Mouse (Mus musculus) central nervous system, embryonic 18 days (tissue): ENCODE measurements around the gene Ndufb2. TPM values are rescaled to one million over a fixed set of nuclear protein-coding genes. Genes with fewer than 3 reads are reported as not detected.

Experiments
- polyA plus RNA-seq: library from polyadenylated mRNA; depleted of rRNA; stranded (reverse); fragments of >200 nt; gene quantifications from 2 replicates; pipeline ENCODE4 v1.2.3, GENCODE M21; 2012; rRNA removed

The Ndufb2 gene
- 202 and 250 TPM in 2 replicates for polyA plus RNA-seq

GRCm38 (mm10) chr6:39592401-39593214 is at the start of gene Ndufb2:
Ndufb2 (plus strand) TSS chr6:39592574.

GRCm38 (mm10) chr6:39557723-39558261 is 34.6 kb upstream of the Ndufb2 start, which contains the start of gene Dennd2a:
Dennd2a (minus strand) TSS chr6:39557867.

DNA sequence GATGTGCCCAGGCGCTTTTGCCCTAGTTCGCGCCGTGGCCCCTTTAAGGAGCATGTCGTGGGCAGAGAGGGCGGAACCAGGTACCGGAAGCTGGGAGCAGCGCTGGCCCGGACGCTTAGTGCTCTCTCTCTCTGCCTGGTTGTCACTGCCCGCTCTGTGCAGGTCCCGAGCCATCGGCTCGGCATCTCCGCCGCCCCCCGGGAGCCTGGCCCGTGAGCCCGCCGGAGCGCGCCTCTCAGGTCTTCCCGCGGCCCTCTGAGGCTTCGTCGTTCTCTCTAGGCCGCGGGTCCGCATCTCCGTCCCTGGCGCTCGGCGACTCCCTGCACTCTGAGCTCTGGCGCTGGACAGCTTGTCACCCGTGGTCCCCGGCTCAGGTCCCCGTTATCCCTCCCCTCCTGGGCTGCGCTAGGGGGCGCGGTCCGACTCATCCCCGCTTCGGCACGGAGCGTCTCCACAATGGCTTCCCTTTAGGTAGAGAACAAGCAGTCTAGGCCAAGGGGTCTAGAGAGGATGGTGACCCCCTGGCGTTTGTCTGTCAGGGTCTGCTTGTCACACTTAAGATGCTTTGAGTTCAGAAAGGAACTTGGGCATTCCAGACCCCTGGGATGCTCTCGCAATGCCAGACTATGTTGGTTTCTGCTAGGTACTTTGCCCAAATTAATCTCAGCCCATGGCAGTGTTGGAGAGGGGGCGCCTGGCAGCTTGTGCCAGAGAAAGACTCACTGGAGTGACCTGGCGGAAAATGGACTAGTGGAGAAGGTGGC is 18.4 kb upstream of the Ndufb2 start, which contains the start of gene Adck2:
TSS of gene Adck2 (plus strand) at position 83 of the 764 bp plus-strand sequence.

DNA sequence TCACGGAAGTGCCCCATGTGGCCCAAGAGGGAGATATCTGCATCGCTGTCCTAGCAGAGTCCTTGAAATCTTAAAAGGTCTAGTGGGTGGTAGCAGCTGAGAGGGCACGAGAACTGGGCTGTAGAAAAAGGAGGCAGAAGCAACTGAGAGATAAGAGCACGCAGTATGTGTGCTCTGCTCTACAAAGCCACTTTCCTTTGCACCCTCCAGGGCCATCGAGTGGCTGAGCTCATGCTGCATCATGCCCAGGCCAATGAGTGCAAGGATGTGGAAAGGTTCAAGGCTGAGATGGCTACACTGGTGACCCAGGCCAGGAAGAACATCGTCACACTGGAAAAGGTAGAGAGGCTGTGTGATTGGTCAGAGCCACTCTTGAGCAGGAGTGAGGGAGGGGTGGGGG is 6.9 kb upstream of the Ndufb2 start, which contains the start of gene Gm42420:
TSS of gene Gm42420 (plus strand) at position 237 of the 400 bp plus-strand sequence.

Other genes starting within 250 kb of the Ndufb2 start
- 43.9 and 45.2 TPM in 2 replicates for gene Slc37a3, start 214.9 kb upstream of the Ndufb2 start, polyA plus RNA-seq
- gene Rab19, start 211.4 kb upstream of the Ndufb2 start, polyA plus RNA-seq, result 0.12 TPM in 1 of 2 replicates, not detected in the other
- 153 and 162 TPM in 2 replicates for gene Mkrn1, start 172.1 kb upstream of the Ndufb2 start, polyA plus RNA-seq
- 19.9 and 21.5 TPM in 2 replicates for gene Dennd2a, start 34.7 kb upstream of the Ndufb2 start, polyA plus RNA-seq
- 17.1 and 17.7 TPM in 2 replicates for gene Adck2, start 18.7 kb upstream of the Ndufb2 start, polyA plus RNA-seq
- gene Gm42420, start 6.8 kb upstream of the Ndufb2 start, polyA plus RNA-seq, result 0.88 and 2.2 TPM in 2 replicates
- gene Braf, start 132.9 kb downstream of the Ndufb2 start, polyA plus RNA-seq, result 25.0 and 27.1 TPM in 2 replicates
- gene Mrps33, start 218.4 kb downstream of the Ndufb2 start, polyA plus RNA-seq, result 279 and 293 TPM in 2 replicates